Mouse (Mus musculus) common myeloid progenitor, adult 5-6 weeks (primary cell): ENCODE data around the gene Podxl2. TPM values are rescaled to one million over a fixed set of nuclear protein-coding genes. Genes with fewer than 3 reads are reported as not detected.

ENCODE experiments used
- ATAC-seq: replicated peaks from 2 replicates; pipeline ENCODE4 v1.8.0; 2016; ENCODE audit warnings: low read depth, mild to moderate bottlenecking, moderate TSS enrichment, inconsistent platforms; ENCODE audit not compliant: poor library complexity, severe bottlenecking
- total RNA-seq: library from RNA; stranded (forward); fragments of 200-1000, 187-1606 nt; gene quantifications from 2 replicates; pipeline ENCODE4 v1.2.3, GENCODE M21; 2017

The Podxl2 gene
- total RNA-seq, 1 experiment from 2014 or later, result 0.55 TPM

DNA sequence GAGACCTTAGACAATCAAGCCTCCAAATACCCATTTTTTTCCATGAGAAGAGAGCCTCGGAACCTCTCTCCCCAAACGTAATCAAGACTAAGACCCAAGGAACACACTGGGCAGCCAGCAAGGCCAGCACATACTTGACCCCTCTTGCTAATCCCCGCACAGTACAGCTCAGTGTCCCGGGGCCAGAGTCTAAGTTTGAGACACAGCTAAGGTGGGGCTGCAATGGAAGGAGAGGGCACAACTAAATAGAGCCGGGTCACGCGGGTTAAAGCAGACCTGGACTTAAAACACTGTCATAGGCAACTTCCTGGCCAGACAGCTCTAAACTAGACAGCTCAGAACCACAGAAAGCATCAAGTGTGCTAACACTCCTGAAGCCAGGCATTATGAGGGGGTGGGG is 16.0 kb upstream of the Podxl2 start:
- ATAC-seq, result no peak

DNA sequence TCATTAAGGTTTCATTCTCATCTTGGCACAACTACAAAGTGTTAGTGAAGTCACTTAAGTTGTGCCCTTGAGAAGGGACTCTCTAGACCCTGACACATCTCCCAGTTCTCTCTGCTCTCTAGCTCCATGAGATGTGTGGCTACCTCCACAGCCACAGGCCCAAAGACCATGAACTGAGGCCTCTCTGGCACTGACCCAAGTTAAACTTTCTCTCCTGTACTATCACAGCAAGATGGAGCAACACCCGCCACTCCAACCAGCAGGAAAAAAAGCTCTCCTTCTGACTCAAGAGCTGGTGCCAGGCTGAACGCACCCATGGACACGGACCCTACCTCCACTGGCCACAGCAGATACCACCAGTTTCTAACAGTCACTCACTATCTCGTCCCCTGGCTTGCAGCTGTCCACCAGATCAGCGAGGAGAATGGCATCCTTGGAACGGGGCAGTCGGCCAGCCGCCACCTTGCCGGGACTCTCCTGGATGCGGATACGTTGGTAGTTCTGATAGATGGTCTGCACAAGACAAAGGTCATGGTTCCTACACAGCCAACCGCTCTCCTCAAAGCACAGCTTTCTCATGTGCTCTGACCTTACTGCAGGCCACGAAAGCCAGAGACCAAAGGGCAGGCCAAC is 14.7 kb upstream of the Podxl2 start:
- ATAC-seq, result no peak

DNA sequence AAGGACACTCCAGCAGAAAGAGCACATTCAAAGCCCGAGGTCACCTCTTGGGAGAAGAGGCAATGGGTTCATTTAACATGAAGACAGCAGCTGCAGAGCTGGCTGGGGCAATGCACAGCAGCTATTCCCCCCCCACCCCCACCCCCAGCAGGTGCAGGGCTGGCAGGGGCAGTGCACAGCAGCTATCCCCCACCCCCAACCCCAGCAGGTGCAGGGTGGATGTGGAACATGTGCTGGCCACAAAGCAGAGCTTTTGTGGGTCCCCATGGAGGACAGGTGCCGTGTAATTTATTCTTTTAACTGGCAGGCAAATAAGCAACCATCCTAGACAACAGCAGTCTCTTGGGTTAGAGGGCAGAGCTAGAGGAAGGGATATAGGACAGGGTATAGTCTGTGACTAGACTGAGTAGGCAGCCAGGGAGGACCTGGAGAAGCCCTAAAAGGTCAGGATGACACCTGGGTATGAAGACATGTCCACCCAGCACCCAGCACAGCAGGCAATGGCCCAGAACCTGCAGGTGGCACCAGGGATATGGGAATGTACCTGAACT is 11.6 kb upstream of the Podxl2 start:
- no peak for ATAC-seq

DNA sequence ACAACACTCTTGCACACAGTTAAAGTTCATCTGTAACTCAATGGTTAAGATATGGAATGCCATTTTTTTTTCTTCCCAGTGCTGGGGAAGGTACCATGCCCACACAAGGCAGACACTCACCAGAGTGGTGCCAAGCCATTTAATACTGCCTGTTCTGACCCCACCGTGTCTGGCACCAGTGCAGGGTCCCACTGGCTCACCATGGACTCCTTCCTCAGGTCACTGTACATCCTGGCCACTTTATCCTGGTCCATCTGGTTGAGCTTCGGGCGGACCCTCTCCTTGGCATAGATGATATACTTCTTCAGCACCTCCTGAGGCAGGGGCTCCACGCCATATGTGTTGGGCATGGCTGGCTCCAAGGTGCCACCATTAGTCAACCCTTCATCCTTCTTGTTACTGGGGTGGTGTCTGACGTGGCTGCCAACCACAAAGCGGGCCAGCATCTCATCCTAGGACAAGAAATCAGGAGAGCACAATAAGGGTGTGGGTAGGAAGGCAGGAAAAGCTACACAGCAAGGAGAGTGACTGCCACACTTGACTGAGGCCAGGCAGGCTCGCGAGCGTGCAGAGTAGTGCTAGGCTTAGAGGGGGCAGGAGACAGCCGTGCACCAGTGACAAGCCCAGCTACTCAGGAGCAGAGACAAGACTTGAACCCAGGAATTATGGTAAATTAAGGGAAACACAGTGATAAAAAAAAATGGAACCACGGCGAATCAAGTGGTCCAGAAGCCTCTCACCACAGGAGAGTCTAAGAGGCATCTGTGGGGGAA is 11.0 kb upstream of the Podxl2 start:
- no peak for ATAC-seq

DNA sequence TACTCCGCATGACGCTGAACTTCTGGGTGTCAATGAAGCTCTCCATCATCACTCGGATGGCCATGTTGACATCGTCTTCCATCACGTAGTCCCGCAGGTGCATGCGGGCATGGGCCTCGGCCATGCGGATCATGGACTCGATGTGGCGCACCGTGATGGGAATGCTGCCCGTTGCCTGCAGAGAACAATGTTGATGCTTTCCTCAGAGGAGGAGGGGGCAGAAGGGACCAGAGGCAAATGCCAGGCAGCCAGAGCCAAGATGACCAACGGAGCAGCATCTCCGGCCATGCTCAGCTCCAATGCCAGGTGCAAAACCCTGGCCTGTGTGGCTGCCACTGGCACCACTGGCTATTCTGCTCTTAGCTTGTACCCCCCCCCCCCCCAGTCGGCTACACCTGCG is 9.8 kb upstream of the Podxl2 start:
- ATAC-seq, result no peak

DNA sequence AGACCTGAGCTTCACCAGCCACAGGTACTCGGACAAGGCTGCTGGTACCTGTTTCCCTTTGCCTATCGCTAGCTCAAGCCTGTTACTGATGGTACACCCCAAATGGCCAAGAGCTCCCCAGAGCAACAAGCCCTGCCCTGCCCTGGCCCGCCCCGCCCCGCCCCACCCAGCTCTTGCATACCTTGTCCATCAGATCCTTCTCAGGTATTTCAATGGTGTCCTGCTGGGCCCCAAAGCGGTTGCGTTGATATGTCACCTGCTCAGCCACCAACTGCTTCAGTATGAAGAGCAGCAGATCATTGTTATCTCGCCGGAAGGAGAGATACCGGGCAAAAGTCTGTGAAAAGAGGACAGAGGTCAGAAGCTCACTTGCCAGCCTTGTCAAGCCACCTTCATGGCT is 9.4 kb upstream of the Podxl2 start:
- no peak for ATAC-seq

DNA sequence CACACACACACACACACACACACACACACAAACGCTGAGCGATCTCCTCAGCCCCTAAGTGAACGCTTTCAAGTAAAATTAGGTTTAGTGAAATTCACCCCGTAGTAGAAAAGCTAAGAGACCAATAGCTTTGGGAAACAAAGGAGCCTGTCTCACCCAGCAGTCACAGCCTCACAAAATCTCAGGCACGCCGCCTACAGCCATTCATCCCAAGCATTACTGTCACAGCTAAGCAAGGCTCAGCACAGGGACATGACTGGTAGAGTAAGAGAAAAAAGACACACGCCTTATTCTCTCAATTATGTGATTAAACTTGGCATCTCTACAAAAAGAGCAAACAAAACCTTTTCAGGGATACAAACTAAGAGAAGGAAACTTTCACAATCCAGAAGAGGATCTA is 6.5 kb upstream of the Podxl2 start:
- ATAC-seq, result no peak

DNA sequence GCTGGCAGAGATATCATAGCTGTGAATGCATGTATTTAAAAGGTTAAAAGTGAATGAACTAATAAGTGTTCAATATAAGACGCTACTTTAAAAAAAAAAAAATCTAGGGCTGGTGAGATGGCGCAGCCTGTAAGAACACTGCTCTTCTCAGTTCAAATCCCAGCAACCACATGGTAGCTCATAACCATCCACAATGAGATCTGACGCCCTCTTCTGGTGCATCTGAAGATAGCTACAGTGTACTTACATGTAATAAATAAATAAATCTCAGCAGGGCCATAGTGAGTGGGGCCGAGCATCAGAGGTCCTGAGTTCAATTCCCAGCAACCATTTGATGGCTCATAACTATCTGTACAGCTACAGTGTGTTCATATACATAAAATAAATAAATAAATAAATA is 4.6 kb upstream of the Podxl2 start:
- ATAC-seq, result no peak

DNA sequence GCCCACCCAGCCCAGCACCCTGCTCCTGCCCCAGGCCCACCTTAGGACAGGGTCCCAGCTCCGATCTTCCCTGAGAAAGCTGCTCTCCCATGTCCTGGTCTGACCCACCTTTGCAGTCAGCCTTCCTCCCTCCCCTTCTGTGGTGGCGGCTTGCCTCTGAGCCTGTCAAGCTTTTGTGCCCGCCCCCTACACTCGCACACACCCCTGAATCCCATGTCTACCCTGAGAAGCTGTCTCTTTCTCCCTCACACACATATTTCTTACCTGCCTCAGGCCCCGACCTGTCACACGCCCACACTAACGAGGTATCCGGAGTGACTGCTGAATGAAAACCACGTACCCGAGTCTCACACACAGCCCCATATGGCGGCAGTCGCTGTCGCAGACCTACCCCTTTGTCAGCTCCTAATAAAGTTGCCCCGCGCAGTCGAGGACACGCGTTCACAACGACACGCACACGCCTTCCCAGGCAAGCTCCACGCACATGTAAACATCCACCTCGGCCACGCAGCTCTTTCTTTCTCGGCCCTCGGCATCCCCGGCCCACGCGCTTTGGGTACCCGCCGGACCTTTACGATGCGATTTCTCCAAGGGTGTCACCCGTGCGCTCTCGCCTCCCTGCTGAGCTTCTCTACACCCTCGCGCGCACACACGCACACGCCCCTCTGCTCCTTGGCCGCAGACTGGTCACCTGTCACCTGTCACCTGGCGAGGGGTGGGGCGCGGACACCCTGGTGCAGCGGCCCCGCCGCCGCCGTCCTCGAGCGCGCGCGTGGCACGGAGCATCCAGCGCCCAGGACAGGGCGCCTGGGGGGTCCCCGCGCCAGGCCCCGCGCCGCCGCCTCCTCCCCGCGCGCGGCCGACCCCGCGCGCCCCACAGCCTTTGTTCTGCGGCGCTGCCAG is 628 bp downstream of the Podxl2 start:
- ATAC-seq, result 0 out of 2 replicates have a peak, but pooled peaks have one; percentile 19

DNA sequence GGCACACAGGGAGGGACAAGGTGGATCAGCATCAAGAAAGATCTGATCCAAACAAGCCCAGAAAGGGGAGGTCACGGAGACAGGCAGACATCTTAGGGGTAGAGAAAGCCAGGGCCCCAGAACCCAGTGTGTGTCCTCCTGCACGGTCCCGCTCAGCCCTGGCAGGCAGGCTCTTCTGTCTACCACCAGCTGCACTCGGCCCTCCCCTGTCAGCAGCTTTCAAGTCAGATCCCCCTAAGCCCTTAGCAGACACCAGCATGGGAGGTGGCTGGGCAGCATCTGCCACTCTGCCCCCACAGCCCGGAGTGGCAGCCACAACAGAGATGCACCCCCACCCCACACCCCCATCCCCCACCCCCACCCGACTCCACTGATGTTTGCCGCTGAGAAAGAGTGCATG is 2.0 kb downstream of the Podxl2 start:
- no peak for ATAC-seq

DNA sequence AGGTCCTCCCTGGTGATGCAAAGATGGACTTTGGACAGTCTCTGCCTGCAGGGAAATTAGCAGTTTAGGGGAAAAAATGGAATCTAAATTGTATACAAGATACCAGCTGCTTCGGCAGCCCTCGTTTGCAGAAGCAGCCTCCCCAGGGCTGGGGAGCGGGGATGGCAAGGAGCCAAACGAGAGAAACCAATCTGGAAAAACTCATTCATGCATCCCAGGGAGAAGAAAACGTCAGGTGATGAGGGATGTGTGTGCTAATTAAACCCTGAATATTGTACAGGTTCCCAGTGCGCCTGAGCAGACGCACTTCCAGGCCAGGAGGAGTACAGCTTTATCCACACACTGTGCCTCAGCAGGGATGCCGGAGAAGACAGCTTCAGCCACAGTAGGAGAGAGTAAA is 3.3 kb downstream of the Podxl2 start:
- ATAC-seq, result no peak

DNA sequence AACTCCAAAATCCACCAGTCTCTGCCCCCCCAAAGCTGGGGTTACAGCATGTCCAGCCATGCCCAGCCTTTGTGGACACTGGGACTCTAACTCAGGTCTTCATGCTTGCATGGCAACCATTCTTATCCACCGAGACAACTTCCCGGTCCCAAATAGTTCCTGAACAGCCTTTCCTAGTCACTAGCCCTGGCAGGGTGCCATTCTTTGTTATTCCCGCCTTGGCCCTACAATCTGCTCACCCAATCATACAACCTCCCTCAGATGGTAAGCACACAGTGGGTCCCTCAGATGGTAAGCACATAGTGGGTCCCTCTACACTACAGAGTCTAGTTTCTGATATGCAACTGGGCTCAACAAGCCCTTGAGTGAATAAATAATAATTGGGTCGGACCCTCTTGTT is 4.2 kb downstream of the Podxl2 start:
- ATAC-seq, result no peak

DNA sequence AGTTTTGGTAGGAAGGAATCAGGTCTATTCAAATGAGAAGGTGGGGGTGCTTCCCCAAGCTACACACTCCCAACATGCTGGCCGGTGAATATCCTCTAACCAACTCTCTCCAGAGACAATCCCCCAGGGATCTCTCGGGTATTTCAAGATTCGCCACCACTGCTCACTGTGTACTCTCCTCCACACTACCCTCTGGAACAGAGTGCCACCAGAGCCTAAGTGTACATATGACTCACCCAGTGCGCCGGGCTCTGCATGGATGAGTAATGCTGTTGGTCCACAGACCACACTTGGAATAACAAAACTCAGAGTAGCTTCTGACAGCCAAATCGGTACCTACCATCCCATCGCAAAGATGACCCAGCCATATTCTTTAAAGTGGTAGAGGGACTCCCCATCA is 5.4 kb downstream of the Podxl2 start:
- ATAC-seq, result no peak

DNA sequence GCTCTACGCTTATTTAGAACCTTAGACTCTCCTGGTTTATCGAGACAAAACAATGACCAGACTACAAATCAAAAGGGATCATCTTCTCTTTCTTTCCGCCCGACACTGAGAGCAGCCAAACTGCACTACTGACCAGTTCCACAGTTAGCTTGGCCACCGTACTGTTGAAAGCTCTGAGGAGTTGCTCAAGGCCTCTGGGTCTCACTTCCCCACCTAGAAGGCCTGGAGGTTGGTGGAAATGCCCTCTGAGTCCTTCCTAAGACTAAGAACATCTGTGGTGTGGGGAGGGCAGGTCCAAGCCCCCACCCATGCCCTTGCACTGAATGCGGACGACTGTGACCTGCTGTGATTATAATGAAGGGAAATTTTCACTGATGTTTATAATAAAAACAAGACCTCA is 9.1 kb downstream of the Podxl2 start:
- ATAC-seq, result no peak

DNA sequence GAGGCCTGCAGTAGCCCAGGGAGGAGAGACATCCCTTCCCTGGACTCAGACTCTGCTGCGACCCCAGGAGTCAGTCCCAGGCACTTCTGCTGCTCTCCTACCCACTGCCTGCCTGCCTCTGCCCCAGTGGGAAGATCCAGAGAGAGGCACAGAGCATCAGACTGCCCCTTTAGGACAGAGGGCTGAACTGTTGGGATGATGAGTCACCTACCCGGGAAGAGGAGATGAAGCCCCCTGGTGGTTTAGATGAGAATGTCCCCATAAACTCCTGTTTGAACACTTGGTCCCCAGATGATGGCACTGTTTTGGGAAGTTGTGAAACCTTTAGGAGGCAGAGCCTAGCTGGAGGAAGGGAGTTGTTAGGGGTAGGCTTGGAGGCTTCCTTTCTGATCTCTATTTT is 13.9 kb downstream of the Podxl2 start:
- peak; percentile 94 for ATAC-seq

DNA sequence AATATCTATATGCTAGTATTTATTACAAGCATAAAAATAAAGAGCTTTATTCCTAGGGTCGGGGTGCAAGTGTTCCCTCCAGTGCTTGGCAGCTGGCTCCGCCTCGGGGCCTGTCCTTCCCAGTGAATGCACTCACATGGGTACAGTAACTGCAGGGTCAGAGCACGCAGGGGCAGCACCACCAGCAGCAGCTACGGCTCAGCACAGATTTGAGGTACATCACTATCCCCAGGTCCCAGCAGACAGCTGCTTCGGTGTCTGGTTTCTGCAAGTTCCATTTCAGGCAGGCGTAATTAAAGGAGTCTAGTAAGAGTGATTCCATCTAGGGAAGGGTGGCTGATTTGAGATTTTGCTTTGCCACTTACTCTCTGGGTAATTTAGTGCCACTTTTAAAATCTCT is 16.5 kb downstream of the Podxl2 start:
- ATAC-seq, result no peak

DNA sequence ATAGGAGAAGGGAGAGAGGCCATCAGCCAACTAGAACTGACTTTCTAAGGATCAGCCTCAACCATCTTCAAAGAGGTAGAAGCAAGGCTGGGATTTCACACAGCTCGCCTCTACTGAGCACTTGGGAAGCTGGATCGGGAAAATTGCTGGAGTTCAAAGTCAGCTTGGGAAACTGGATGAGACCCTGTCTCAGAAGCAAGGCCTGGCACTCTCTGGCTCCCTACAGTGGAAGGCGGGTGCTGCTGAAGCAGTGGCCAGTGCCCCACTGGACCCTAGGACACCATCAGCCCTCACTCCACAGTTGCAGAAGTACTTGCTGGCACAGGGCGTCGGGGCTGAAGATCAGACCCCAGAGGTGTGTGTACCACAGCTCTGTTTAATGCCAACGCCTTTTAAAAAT is 17.0 kb downstream of the Podxl2 start:
- ATAC-seq, result no peak

DNA sequence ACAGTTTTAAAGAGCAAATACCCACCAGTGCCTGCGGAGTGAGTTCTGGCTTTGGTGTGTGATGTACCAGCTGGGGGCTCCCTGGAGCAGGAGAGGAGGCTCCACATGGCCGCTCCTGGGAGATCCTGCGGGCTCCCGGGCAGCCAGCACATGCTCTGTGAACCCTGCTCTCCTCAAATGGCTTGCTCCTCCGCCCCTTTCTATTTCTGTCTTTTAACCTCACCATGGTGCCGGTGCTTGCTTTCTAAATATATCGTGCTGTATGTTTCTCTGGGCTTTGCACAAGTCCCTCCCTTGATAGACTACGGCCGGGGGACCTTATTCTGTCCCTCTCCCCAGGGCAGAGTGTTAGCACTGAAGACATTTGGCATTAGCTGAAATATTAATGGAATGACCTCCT is 17.6 kb downstream of the Podxl2 start:
- no peak for ATAC-seq

DNA sequence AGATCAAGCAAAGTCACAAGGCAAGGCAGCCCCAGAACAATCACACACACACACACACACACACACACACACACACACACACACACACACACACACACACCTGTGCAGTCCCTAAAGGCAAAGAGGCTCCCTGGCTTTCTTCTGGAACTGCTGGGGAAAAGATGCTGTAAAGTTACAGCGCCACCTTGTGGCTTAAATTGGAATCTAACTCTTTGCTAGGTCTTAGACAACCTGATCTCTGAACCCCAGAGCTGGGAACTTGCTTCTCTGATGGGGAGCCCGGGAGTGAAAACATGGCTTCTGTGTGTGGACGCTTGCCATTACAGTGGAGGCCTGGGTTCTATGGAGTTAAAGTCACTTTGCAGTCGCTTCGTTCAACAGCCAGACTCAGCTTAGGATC is 19.2 kb downstream of the Podxl2 start:
- ATAC-seq, result peak; percentile 66

DNA sequence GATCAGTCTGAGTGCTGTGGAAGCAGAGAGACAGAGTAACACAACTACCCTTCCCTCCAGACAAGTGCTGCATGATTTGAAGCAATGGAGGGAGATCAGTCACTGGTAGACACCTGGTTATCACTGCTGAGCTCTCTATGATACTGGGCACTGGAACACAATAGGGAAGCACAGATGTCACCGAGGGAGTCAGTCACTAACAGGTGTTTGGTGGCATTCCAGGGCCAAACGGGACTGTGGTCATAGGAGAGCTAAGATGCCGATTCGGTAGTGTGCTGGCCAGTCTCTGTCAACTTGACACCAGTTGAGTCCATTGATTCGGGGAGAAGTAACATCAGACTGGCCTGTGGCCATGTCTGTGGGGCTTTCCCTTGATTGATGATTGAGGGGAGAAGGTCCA is 20.3 kb downstream of the Podxl2 start:
- ATAC-seq, result no peak

DNA sequence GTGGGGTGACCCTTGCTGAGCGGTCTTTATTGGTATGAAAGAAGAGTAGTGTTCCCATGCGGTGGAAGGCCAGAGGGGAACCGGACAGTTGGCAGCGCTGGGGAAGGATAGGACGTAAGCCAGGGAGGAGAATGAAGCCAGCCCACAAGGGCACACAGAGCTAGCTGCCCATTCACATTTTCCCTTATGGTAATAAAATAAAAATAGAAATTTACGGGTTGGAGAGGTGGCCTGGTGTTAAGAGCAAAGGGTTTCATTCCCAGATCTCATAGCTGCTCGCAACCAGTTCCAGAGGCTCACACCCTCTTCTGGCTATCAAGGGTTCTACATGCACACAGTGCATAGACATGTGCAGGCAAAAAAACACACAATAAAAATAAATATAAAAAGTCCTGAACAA is 24.8 kb downstream of the Podxl2 start:
- ATAC-seq, result no peak
